Mouse (Mus musculus) frontal cortex, postnatal 10 days (tissue): ENCODE data around the gene Sfrp5.

Experiments
- DNase-seq, 2 experiments: peaks; one replicate each; pipeline ENCODE4 v3.0.0; 2022; ENCODE audit warnings: low spot score in 2 of 2, mixed read lengths in 1 of 2

Gene Sfrp5

GRCm38 (mm10) chr19:42198026-42198425, 4.0 kb downstream of the Sfrp5 start:
- DNase-seq: no peak

- no peak for DNase-seq
Observed at GRCm38 (mm10) chr19:42197066-42197465, 5.0 kb downstream of the Sfrp5 start.

- DNase-seq: no peak
Observed at GRCm38 (mm10) chr19:42196378-42196777, 5.7 kb downstream of the Sfrp5 start.

GRCm38 (mm10) chr19:42193311-42193710, 8.7 kb downstream of the Sfrp5 start:
- DNase-seq: peak in 1 of 2 experiments; percentile 53

- DNase-seq: peak in 1 of 2 experiments; percentile 49
Observed at GRCm38 (mm10) chr19:42190494-42190893, 11.6 kb downstream of the Sfrp5 start.

- DNase-seq: no peak
Observed at GRCm38 (mm10) chr19:42189735-42190134, 12.3 kb downstream of the Sfrp5 start.

- no peak for DNase-seq
Observed at GRCm38 (mm10) chr19:42182673-42183072, 19.4 kb downstream of the Sfrp5 start.

- no peak for DNase-seq
Observed at GRCm38 (mm10) chr19:42179356-42179755, 22.7 kb downstream of the Sfrp5 start.

- DNase-seq: no peak
Observed at GRCm38 (mm10) chr19:42177461-42177860, 24.6 kb downstream of the Sfrp5 start.

GRCm38 (mm10) chr19:42176841-42177240, 25.2 kb downstream of the Sfrp5 start:
- no peak for DNase-seq

GRCm38 (mm10) chr19:42170025-42170969, 31.8 kb downstream of the Sfrp5 start:
- peak; percentile 89 to 91 for DNase-seq

GRCm38 (mm10) chr19:42169322-42169975, 32.6 kb downstream of the Sfrp5 start:
- no peak for DNase-seq

- no peak for DNase-seq
Observed at GRCm38 (mm10) chr19:42167489-42167888, 34.6 kb downstream of the Sfrp5 start.

GRCm38 (mm10) chr19:42166766-42167165, 35.3 kb downstream of the Sfrp5 start:
- DNase-seq: no peak

GRCm38 (mm10) chr19:42166130-42166529, 35.9 kb downstream of the Sfrp5 start:
- peak in 1 of 2 experiments; percentile 75 for DNase-seq

- DNase-seq: no peak
Observed at GRCm38 (mm10) chr19:42164188-42164587, 37.9 kb downstream of the Sfrp5 start.

GRCm38 (mm10) chr19:42163764-42164163, 38.3 kb downstream of the Sfrp5 start, which contains the start of gene Zfyve27:
Gene Zfyve27, plus strand, starts transcription at chr19:42163951.
- DNase-seq: no peak

- no peak for DNase-seq
Observed at GRCm38 (mm10) chr19:42158246-42159017, 43.6 kb downstream of the Sfrp5 start.

- DNase-seq: no peak
Observed at GRCm38 (mm10) chr19:42157493-42158237, 44.4 kb downstream of the Sfrp5 start.

- DNase-seq: peak; percentile 70 to 78
Observed at GRCm38 (mm10) chr19:42151990-42152389, 50.1 kb downstream of the Sfrp5 start.

- no peak for DNase-seq
Observed at GRCm38 (mm10) chr19:42148569-42148860, 53.5 kb downstream of the Sfrp5 start.
